Mouse (Mus musculus) heart, embryonic 11.5 days (tissue): ENCODE measurements around the gene Adora2a. TPM values are rescaled to one million over a fixed set of nuclear protein-coding genes. Genes with fewer than 3 reads are reported as not detected.
A peak's percentile ranks its signal among the peaks of the same experiment; 100 is the strongest.
"Not testable (repeated sequence)": the region's sequence is repeated elsewhere in the genome, so short reads cannot be mapped to it uniquely, and the experiment has no call there.

Experiments used
- ATAC-seq: fragments of 200-750 bp; cut with Nextera tagmentation; replicated peaks from 2 replicates; pipeline ENCODE4 v1.8.0; 2017; ENCODE audit warnings: moderate library complexity; ENCODE audit not compliant: insufficient number of reproducible peaks, low FRiP score, low TSS enrichment
- H3K27ac ChIP-seq: fragments of 300-500 bp; sonication (generic); 2 replicates; pipeline ENCODE4 v1.5.1; 2014; ENCODE audit warnings: mild to moderate bottlenecking, low read depth, low read length
- H3K27me3 ChIP-seq: fragments of 300-500 bp; sonication (generic); 2 replicates; pipeline ENCODE4 v1.6.1; 2014; ENCODE audit warnings: mild to moderate bottlenecking, low read length, mixed read lengths; ENCODE audit not compliant: control insufficient read depth, insufficient read depth
- H3K36me3 ChIP-seq: fragments of 300-500 bp; sonication (generic); 2 replicates; pipeline ENCODE4 v1.6.1; 2014; ENCODE audit warnings: mild to moderate bottlenecking, low read length, moderate library complexity, mixed read lengths; ENCODE audit not compliant: control insufficient read depth, insufficient read depth
- H3K4me1 ChIP-seq: fragments of 300-500 bp; sonication (generic); 2 replicates; pipeline ENCODE4 v1.6.1; 2014; ENCODE audit warnings: low read length; ENCODE audit not compliant: control insufficient read depth, insufficient read depth
- H3K4me2 ChIP-seq: fragments of 300-500 bp; sonication (generic); 2 replicates; pipeline ENCODE4 v1.6.1; 2014; ENCODE audit warnings: mild to moderate bottlenecking, moderate library complexity
- H3K4me3 ChIP-seq: fragments of 300-500 bp; sonication (generic); 2 replicates; pipeline ENCODE4 v1.5.1; 2014; ENCODE audit warnings: low read depth, low read length
- H3K9ac ChIP-seq: fragments of 300-500 bp; sonication (generic); 2 replicates; pipeline ENCODE4 v1.6.1; 2014; ENCODE audit warnings: mild to moderate bottlenecking, low read depth, low read length, moderate library complexity
- H3K9me3 ChIP-seq: fragments of 300-500 bp; sonication (generic); replicated peaks from 2 replicates; pipeline ENCODE4 v1.6.1; 2016; ENCODE audit warnings: low read length; ENCODE audit not compliant: control insufficient read depth
- WGBS: fragments of 180-500 bp; shearing (Covaris S2); extraction: QIAGEN DNeasy Blood & Tissue Kit; methylation state at CpG from one replicate; pipeline ENCODE4 v1.1.7; 2014; ENCODE audit not compliant: insufficient replicate concordance; 5-methylcytosine and 5-hydroxymethylcytosine counted together
- polyA plus RNA-seq: library from polyadenylated mRNA; unstranded; fragments of >200 nt; fragmentation: Nextera tagmentation; extraction: Ambion mirVana; gene quantifications from 2 replicates; pipeline ENCODE4 v1.2.1, GENCODE M21; 2014

Gene Adora2a
- polyA plus RNA-seq, 1 experiment from 2014 or later: 4.8 TPM

DNA sequence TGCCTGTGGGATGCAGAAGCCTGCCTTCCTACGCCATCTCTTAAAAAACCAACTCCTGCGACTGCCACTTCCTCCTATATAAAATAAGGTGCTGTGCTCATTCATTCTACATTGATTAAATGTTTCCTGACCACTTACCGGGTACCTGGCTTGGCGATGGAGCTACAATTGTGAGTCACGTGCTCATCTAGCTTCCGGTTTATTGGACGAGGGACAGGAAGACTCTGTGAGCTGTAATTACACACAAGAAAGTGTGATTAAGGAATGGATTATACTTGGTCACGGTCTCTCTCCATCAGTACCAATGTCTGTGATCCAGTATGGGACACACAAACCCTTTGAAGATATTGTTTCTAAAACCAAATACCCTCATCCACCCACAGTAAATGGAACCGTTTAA is 48.1 kb downstream of the Adora2a start:
- Histone ChIP-seq H3K36me3 (no peaks in the 10 kb centered on the region), H3K4me3 (no peak overlapping the region), H3K9ac (no peak overlapping the region), H3K4me2 (peak overlapping the region; percentile 4; the same call in 1 of the 2 replicates), H3K27ac (peak overlapping the region; percentile 74), H3K9me3 (no peaks in the 10 kb centered on the region), H3K27me3 (no peaks in the 10 kb centered on the region), H3K4me1 (peaks cover 15% of the 10 kb centered on the region)
- no peak for ATAC-seq
- WGBS: 75% methylated on average over 9 of the region's 9 CpGs

DNA sequence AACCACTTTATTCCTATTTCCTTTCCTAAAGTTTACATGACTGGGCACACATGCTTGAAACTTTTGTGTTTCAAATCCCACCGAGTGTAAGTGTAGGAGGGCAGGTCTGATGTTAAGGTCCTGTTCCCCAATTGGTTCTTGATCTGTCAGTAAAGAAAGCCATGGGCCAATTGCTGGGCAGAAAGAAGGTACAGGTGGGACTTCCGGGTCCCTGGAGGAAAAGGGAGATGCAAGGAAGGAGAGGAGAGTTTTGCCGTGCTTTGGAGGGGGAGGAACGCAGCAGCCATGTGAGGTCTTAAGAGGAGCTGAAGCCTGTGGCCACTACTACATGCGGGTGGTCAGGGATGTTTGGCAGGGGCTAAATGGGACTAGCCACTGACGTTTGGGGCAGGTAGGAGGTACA is 48.6 kb downstream of the Adora2a start:
- no peak overlapping the region for H3K9ac ChIP-seq
- H3K27ac ChIP-seq: peak overlapping the region; percentile 74
- ATAC-seq: no peak
- no peaks in the 10 kb centered on the region for H3K27me3 ChIP-seq
- H3K4me2 ChIP-seq: peak overlapping the region; percentile 39
- H3K4me3 ChIP-seq: peak overlapping the region; percentile 28
- H3K4me1 ChIP-seq: peaks cover 15% of the 10 kb centered on the region
- H3K36me3 ChIP-seq: no peaks in the 10 kb centered on the region
- H3K9me3 ChIP-seq: no peaks in the 10 kb centered on the region
- WGBS: 57% methylated on average over 6 of the region's 6 CpGs

DNA sequence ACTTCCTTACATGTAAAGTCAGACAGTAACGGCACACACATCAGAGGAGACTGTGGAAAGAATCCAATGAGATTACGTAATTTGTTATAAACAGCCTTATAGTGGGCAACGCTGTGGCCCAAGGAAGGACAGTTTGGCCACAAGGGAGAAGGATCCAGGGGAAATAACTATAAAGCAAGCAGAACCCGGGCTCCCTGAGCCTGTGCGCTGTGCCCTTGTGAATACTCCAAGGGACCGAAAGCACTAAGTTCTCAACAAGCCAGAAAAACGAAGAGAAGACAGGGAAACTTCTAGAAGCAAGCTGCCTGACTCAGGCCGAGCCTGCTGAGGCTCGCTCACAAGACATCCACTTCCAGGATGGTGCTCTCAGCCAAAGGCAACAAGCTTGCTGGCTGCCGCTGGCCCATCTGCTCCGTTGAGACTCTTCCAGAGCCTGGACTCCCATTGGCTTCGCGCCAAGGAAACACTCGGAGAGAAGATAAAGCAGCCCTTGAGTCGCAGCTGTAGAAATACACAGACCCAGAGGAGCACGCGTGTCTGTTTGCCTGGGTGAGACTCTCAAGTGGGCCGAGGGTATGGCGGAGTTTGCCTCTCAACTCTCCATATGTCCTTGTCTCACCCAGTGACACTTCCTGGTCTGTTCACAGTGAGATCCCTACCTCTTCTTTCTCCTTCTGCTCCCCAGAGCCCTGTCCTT is 57.1 kb downstream of the Adora2a start:
- not testable (repeated sequence) for H3K9me3 ChIP-seq, H3K27me3 ChIP-seq, H3K4me3 ChIP-seq, H3K4me2 ChIP-seq, H3K36me3 ChIP-seq, H3K9ac ChIP-seq, H3K4me1 ChIP-seq, H3K27ac ChIP-seq
- ATAC-seq: peak; percentile 74
- WGBS: 63% methylated on average over 12 of the region's 19 CpGs

DNA sequence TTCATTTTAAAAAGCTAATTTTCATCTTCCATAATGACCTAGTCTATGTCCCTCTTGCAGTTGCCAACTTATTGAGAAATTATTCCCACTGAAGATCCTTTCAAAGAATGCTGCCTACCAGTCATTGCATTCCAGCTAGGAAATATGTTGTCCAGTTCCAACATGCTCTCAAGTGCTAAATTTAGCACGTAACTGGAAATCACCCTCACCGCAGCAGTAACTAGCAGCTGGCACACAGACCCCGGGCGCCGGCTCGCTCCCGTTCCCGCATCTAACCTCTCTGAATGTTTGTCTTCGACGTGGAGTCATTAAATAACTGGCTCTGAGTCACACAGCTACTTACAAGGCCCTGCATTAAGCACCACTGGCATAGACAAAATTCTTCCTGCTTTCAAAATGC is 62.0 kb downstream of the Adora2a start:
- peak overlapping the region; percentile 54; the same call in 1 of the 2 replicates for H3K27ac ChIP-seq
- WGBS: 47% methylated on average over 10 of the region's 10 CpGs
- no peak for ATAC-seq
- no peaks in the 10 kb centered on the region for H3K27me3 ChIP-seq
- H3K4me3 ChIP-seq: no peak overlapping the region
- peak overlapping the region; percentile 45 for H3K4me2 ChIP-seq
- no peaks in the 10 kb centered on the region for H3K9me3 ChIP-seq
- H3K4me1 ChIP-seq: no peaks in the 10 kb centered on the region; the same call in 1 of the 2 replicates
- 0 out of 2 replicates have a peak overlapping the region, but pooled peaks have one; percentile 39 for H3K9ac ChIP-seq
- no peaks in the 10 kb centered on the region for H3K36me3 ChIP-seq

Other genes starting within 250 kb of the Adora2a start
- gene Specc1l, start 104.8 kb upstream of the Adora2a start, polyA plus RNA-seq: 15.7 and 16.6 TPM in 2 replicates
- gene Upb1, start 84.2 kb downstream of the Adora2a start, polyA plus RNA-seq: 0.39 and 0.46 TPM in 2 replicates
- 121 and 141 TPM in 2 replicates for gene Snrpd3, start 200.7 kb downstream of the Adora2a start, polyA plus RNA-seq
- gene Gucd1, start 201.1 kb downstream of the Adora2a start, polyA plus RNA-seq: 30.5 and 35.2 TPM in 2 replicates
- 0.66 and 1.0 TPM in 2 replicates for gene Lrrc75b, start 243.5 kb downstream of the Adora2a start, polyA plus RNA-seq
- 0.42 and 0.44 TPM in 2 replicates for gene Ggt1, start 244.7 kb downstream of the Adora2a start, polyA plus RNA-seq